Mouse (Mus musculus): ENCODE data around the gene Espl1. TPM values are rescaled to one million over a fixed set of nuclear protein-coding genes. Genes with fewer than 3 reads are reported as not detected.
A peak's percentile ranks its signal among the peaks of the same experiment; 100 is the strongest.

The Espl1 gene
- polyA plus RNA-seq, 2 experiments: 27.2 to 40.0 TPM

DNA sequence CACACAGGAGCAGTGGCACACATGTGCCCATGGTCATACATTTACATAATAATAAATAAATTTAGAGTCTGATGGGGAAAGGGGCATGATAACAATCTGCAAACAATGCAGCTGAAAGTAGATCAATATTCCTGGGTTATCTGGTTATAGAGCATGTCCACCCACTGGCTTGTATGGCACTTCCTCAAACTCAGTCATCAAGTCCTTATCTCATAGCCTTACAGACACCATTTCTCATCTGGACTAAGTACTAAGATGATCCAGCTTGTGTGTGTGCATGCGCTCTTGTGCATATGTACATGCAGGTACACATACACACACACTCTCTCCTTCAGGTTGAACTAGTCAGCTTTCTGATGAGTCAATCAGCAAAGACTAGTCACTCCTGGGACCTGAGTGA, 68.6 kb downstream of the Espl1 start:
- H3K4me2 ChIP-seq (replicated peaks; ENCODE audit: low read depth, low read length, severe bottlenecking): no peak overlapping the region
- H3K4me3 ChIP-seq (replicated peaks; ENCODE audit: low read length): 0 out of 2 replicates have a peak overlapping the region, but pooled peaks have one; percentile 30
- no peak for TF ChIP-seq POLR2A (IDR thresholded peaks at IDR 0.05; ENCODE audit: borderline replicate concordance, extremely low read depth, insufficient read depth, insufficient read length)
- 91% methylated on average over 1 of the region's 1 CpGs for WGBS
- peaks cover 14% of the 10 kb centered on the region; the same call in 1 of the 2 replicates for H3K4me1 ChIP-seq (ENCODE audit: control insufficient read depth, insufficient read depth, low read length)
- H3K36me3 ChIP-seq (ENCODE audit: control insufficient read depth, insufficient read depth, low read length): no peaks in the 10 kb centered on the region
- no peaks in the 10 kb centered on the region for H3K27me3 ChIP-seq (ENCODE audit: control insufficient read depth, insufficient read depth, low read length)
- DNase-seq (ENCODE audit: low spot score) (no peak), ATAC-seq (ENCODE audit: low FRiP score, low read depth) (no peak)
- no peak overlapping the region for H3K27ac ChIP-seq (replicated peaks; ENCODE audit: low read depth, low read length)
- no peak overlapping the region for H3K9ac ChIP-seq (ENCODE audit: low read depth, low read length, severe bottlenecking)
- H3K9me3 ChIP-seq (ENCODE audit: control insufficient read depth, low read length): no peaks in the 10 kb centered on the region

DNA sequence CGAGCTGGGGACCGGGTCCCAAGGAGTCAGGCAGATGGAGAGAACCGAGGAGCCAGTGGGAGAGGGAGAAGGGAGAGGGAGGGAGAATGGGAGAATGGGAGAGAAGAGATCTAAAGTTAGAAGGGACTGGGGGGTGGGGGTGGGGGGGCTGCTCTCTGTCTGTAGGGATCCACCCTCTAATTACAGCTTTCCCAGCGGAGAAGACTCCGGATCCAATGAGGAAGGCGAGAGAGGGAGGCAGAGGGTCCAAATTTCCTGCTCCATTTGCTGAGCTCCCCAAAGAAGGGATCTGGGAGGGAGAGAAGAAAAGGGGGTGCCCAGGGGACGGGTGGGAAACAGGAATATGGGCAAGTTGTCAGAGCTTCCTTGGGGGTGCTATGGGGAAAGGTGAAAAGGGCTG, 70.2 kb downstream of the Espl1 start:
- Histone ChIP-seq H3K4me3 (replicated peaks; ENCODE audit: low read length) (peak overlapping the region; percentile 30), H3K27me3 (ENCODE audit: control insufficient read depth, insufficient read depth, low read length) (no peaks in the 10 kb centered on the region), H3K36me3 (ENCODE audit: control insufficient read depth, insufficient read depth, low read length) (no peaks in the 10 kb centered on the region), H3K4me1 (ENCODE audit: control insufficient read depth, insufficient read depth, low read length) (peaks cover 29% of the 10 kb centered on the region), H3K9ac (ENCODE audit: low read depth, low read length, severe bottlenecking) (peak overlapping the region; percentile 54), H3K27ac (replicated peaks; ENCODE audit: low read depth, low read length) (no peak overlapping the region), H3K4me2 (replicated peaks; ENCODE audit: low read depth, low read length, severe bottlenecking) (peak overlapping the region; percentile 47), H3K9me3 (ENCODE audit: control insufficient read depth, low read length) (no peaks in the 10 kb centered on the region)
- DNase-seq (ENCODE audit: low spot score): no peak
- WGBS: 10% methylated on average over 7 of the region's 7 CpGs
- no peak for ATAC-seq (ENCODE audit: low FRiP score, low read depth)
- no peak for TF ChIP-seq POLR2A (IDR thresholded peaks at IDR 0.05; ENCODE audit: borderline replicate concordance, extremely low read depth, insufficient read depth, insufficient read length)

DNA sequence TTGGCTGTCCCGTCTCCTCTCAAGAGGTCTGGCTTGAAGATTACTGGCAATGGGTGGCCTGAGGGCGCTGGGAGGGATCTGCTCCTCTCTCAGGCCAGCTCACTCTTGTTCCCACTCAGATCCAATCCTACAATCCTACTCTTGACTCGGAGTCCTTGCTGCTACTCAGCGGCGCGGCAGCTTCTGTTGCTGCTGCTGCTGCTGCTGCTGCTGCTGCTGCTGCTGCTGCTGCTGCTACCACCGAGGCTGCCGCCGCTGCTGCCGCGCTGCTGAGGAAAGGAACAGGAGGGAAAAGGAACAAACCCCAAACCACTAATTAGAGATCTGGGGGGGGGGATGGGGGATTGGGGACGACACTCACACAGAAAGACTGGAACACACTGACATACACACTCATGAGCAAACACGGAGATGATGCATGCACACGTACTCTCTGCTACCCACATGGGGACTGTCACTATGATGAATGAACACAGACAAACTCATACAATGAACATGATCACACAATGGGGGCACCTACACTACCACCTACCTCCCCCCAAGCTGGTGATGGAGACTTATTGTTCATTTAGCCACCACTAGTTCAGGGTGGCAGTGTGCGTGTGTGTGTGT, 70.8 kb downstream of the Espl1 start, which contains the start of gene Sp7:
Gene Sp7 (minus strand): TSS at position 450 of the 612 bp plus-strand sequence.
- no peak for DNase-seq (ENCODE audit: low spot score)
- no peak for ATAC-seq (ENCODE audit: low FRiP score, low read depth)
- peaks cover 30% of the 10 kb centered on the region for H3K4me1 ChIP-seq (ENCODE audit: control insufficient read depth, insufficient read depth, low read length)
- peak within 1 kb of the TSS; percentile 30 for H3K4me3 ChIP-seq (replicated peaks; ENCODE audit: low read length)
- H3K9me3 ChIP-seq (ENCODE audit: control insufficient read depth, low read length): no peaks in the 10 kb centered on the region
- no peak for TF ChIP-seq POLR2A (IDR thresholded peaks at IDR 0.05; ENCODE audit: borderline replicate concordance, extremely low read depth, insufficient read depth, insufficient read length)
- H3K27me3 ChIP-seq (ENCODE audit: control insufficient read depth, insufficient read depth, low read length): no peaks in the 10 kb centered on the region
- no peak within 1 kb of the TSS for H3K27ac ChIP-seq (replicated peaks; ENCODE audit: low read depth, low read length)
- WGBS: 4% methylated on average over 14 of the region's 15 CpGs
- H3K4me2 ChIP-seq (replicated peaks; ENCODE audit: low read depth, low read length, severe bottlenecking): peak within 1 kb of the TSS; percentile 47
- H3K9ac ChIP-seq (ENCODE audit: low read depth, low read length, severe bottlenecking): peak within 1 kb of the TSS; percentile 54
- H3K36me3 ChIP-seq (ENCODE audit: control insufficient read depth, insufficient read depth, low read length): no peaks in the 10 kb centered on the region

DNA sequence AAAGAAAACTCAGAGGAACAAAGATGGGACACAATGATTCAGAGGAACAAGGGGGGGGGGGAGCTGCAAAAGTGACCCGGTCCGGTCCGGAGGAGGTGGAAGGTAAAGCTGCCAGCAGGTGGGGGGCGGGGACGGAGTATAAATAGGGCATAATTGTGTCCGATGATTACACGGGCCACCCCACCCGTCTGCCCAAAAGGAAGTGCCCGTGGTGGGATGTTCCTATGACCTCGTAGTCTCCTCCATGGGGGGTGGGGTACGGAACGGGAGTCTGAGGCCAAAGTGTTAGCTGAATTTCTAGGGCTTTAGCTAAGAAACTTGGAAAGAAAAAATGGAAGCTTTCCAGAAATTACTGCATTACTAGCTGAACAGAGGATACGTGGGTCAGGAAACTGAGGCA, 73.9 kb downstream of the Espl1 start:
- 0 out of 2 replicates have a peak overlapping the region, but pooled peaks have one; percentile 16 for H3K4me3 ChIP-seq (replicated peaks; ENCODE audit: low read length)
- DNase-seq (ENCODE audit: low spot score) (no peak), ATAC-seq (ENCODE audit: low FRiP score, low read depth) (no peak)
- WGBS: 11% methylated on average over 13 of the region's 13 CpGs
- H3K36me3 ChIP-seq (ENCODE audit: control insufficient read depth, insufficient read depth, low read length): no peaks in the 10 kb centered on the region
- peak overlapping the region; percentile 40; the same call in 1 of the 2 replicates for H3K4me2 ChIP-seq (replicated peaks; ENCODE audit: low read depth, low read length, severe bottlenecking)
- H3K9me3 ChIP-seq (ENCODE audit: control insufficient read depth, low read length): no peaks in the 10 kb centered on the region
- H3K9ac ChIP-seq (ENCODE audit: low read depth, low read length, severe bottlenecking): peak overlapping the region; percentile 48; the same call in 1 of the 2 replicates
- TF ChIP-seq POLR2A (IDR thresholded peaks at IDR 0.05; ENCODE audit: borderline replicate concordance, extremely low read depth, insufficient read depth, insufficient read length): no peak
- no peak overlapping the region for H3K27ac ChIP-seq (replicated peaks; ENCODE audit: low read depth, low read length)
- H3K27me3 ChIP-seq (ENCODE audit: control insufficient read depth, insufficient read depth, low read length): no peaks in the 10 kb centered on the region
- H3K4me1 ChIP-seq (ENCODE audit: control insufficient read depth, insufficient read depth, low read length): peaks cover 21% of the 10 kb centered on the region

DNA sequence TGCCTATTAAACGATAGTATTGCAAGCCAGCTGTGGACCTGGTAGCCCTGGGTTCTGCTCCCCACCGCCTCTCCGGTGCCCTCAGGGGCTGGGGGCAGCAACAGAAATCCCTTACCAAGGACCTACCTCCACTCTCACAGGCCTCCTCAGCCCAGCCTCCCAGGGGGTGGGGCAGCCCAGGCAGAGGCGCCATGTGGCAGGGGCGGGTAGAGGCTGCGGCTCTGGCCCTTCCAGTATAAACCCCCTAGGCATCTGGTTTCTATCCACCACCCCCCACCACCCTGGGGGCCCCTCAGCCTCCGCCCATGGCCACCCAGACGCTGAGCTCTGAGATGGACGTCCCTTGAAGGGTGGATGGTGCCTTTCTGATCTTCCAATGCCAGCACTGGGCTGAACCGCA, 74.7 kb downstream of the Espl1 start:
- Histone ChIP-seq H3K4me2 (replicated peaks; ENCODE audit: low read depth, low read length, severe bottlenecking) (peak overlapping the region; percentile 40), H3K27me3 (ENCODE audit: control insufficient read depth, insufficient read depth, low read length) (no peaks in the 10 kb centered on the region), H3K9me3 (ENCODE audit: control insufficient read depth, low read length) (no peaks in the 10 kb centered on the region), H3K4me3 (replicated peaks; ENCODE audit: low read length) (peak overlapping the region; percentile 16; the same call in 1 of the 2 replicates), H3K4me1 (ENCODE audit: control insufficient read depth, insufficient read depth, low read length) (peaks cover 21% of the 10 kb centered on the region), H3K27ac (replicated peaks; ENCODE audit: low read depth, low read length) (peak overlapping the region; percentile 55; the same call in 1 of the 2 replicates), H3K36me3 (ENCODE audit: control insufficient read depth, insufficient read depth, low read length) (no peaks in the 10 kb centered on the region), H3K9ac (ENCODE audit: low read depth, low read length, severe bottlenecking) (peak overlapping the region; percentile 48; the same call in 1 of the 2 replicates)
- DNase-seq (ENCODE audit: low spot score): peak; percentile 35
- ATAC-seq (ENCODE audit: low FRiP score, low read depth): peak; percentile 81
- WGBS: 2% methylated on average over 10 of the region's 10 CpGs
- TF ChIP-seq POLR2A (IDR thresholded peaks at IDR 0.05; ENCODE audit: borderline replicate concordance, extremely low read depth, insufficient read depth, insufficient read length): no peak

Other genes with a start within 250 kb of the Espl1 start
- 165 and 199 TPM in 2 replicates for gene Eif4b, start 222.5 kb upstream of the Espl1 start, polyA plus RNA-seq (2012; rRNA removed)
- 133 and 134 TPM in 2 replicates for gene Eif4b, start 222.5 kb upstream of the Espl1 start, polyA plus RNA-seq (2014; fragmentation: Nextera tagmentation; extraction: Ambion mirVana)
- 114 and 134 TPM in 2 replicates for gene Tns2, start 195.9 kb upstream of the Espl1 start, polyA plus RNA-seq (2012; rRNA removed)
- gene Tns2, start 195.9 kb upstream of the Espl1 start, polyA plus RNA-seq (2014; fragmentation: Nextera tagmentation; extraction: Ambion mirVana): 62.5 and 66.3 TPM in 2 replicates
- 37.4 and 39.8 TPM in 2 replicates for gene Spryd3, start 160.0 kb upstream of the Espl1 start, polyA plus RNA-seq (2012; rRNA removed)
- 18.7 and 18.9 TPM in 2 replicates for gene Spryd3, start 160.0 kb upstream of the Espl1 start, polyA plus RNA-seq (2014; fragmentation: Nextera tagmentation; extraction: Ambion mirVana)
- 6.2 and 8.1 TPM in 2 replicates for gene Igfbp6, start 151.9 kb upstream of the Espl1 start, polyA plus RNA-seq (2012; rRNA removed)
- 11.7 and 11.9 TPM in 2 replicates for gene Igfbp6, start 151.9 kb upstream of the Espl1 start, polyA plus RNA-seq (2014; fragmentation: Nextera tagmentation; extraction: Ambion mirVana)
- gene Soat2, start 145.7 kb upstream of the Espl1 start, polyA plus RNA-seq (2012; rRNA removed): 0.87 and 1.1 TPM in 2 replicates
- 0.48 and 0.76 TPM in 2 replicates for gene Soat2, start 145.7 kb upstream of the Espl1 start, polyA plus RNA-seq (2014; fragmentation: Nextera tagmentation; extraction: Ambion mirVana)
- 89.4 and 96.0 TPM in 2 replicates for gene Zfp740, start 93.0 kb upstream of the Espl1 start, polyA plus RNA-seq (2012; rRNA removed)
- 53.8 and 64.0 TPM in 2 replicates for gene Zfp740, start 93.0 kb upstream of the Espl1 start, polyA plus RNA-seq (2014; fragmentation: Nextera tagmentation; extraction: Ambion mirVana)
- gene Csad, start 91.5 kb upstream of the Espl1 start, polyA plus RNA-seq (2012; rRNA removed): 112 and 130 TPM in 2 replicates
- 66.1 and 75.3 TPM in 2 replicates for gene Csad, start 91.5 kb upstream of the Espl1 start, polyA plus RNA-seq (2014; fragmentation: Nextera tagmentation; extraction: Ambion mirVana)
- 2.7 and 3.0 TPM in 2 replicates for gene Itgb7, start 64.3 kb upstream of the Espl1 start, polyA plus RNA-seq (2012; rRNA removed)
- gene Itgb7, start 64.3 kb upstream of the Espl1 start, polyA plus RNA-seq (2014; fragmentation: Nextera tagmentation; extraction: Ambion mirVana): 4.2 and 6.5 TPM in 2 replicates
- gene Rarg, start 38.7 kb upstream of the Espl1 start, polyA plus RNA-seq (2012; rRNA removed): 135 and 175 TPM in 2 replicates
- gene Rarg, start 38.7 kb upstream of the Espl1 start, polyA plus RNA-seq (2014; fragmentation: Nextera tagmentation; extraction: Ambion mirVana): 115 and 140 TPM in 2 replicates
- 3.1 and 3.8 TPM in 2 replicates for gene Gm9918, start 25.7 kb upstream of the Espl1 start, polyA plus RNA-seq (2012; rRNA removed)
- 0.93 and 1.0 TPM in 2 replicates for gene Gm9918, start 25.7 kb upstream of the Espl1 start, polyA plus RNA-seq (2014; fragmentation: Nextera tagmentation; extraction: Ambion mirVana)
- gene Mfsd5, start 16.8 kb upstream of the Espl1 start, polyA plus RNA-seq (2012; rRNA removed): 55.6 and 76.8 TPM in 2 replicates
- gene Mfsd5, start 16.8 kb upstream of the Espl1 start, polyA plus RNA-seq (2014; fragmentation: Nextera tagmentation; extraction: Ambion mirVana): 77.7 and 82.1 TPM in 2 replicates
- gene Pfdn5, start 29.9 kb downstream of the Espl1 start, polyA plus RNA-seq (2012; rRNA removed): 177 and 331 TPM in 2 replicates
- gene Pfdn5, start 29.9 kb downstream of the Espl1 start, polyA plus RNA-seq (2014; fragmentation: Nextera tagmentation; extraction: Ambion mirVana): 527 and 545 TPM in 2 replicates
- 108 and 117 TPM in 2 replicates for gene Myg1, start 35.4 kb downstream of the Espl1 start, polyA plus RNA-seq (2012; rRNA removed)
- 91.1 and 92.1 TPM in 2 replicates for gene Myg1, start 35.4 kb downstream of the Espl1 start, polyA plus RNA-seq (2014; fragmentation: Nextera tagmentation; extraction: Ambion mirVana)
- gene Aaas, start 54.5 kb downstream of the Espl1 start, polyA plus RNA-seq (2012; rRNA removed): 65.5 and 86.5 TPM in 2 replicates
- 54.4 and 59.6 TPM in 2 replicates for gene Aaas, start 54.5 kb downstream of the Espl1 start, polyA plus RNA-seq (2014; fragmentation: Nextera tagmentation; extraction: Ambion mirVana)
- 22.5 and 32.5 TPM in 2 replicates for gene Sp7, start 70.9 kb downstream of the Espl1 start, polyA plus RNA-seq (2012; rRNA removed)
- gene Sp7, start 70.9 kb downstream of the Espl1 start, polyA plus RNA-seq (2014; fragmentation: Nextera tagmentation; extraction: Ambion mirVana): 7.9 and 11.7 TPM in 2 replicates
- 35.7 and 41.1 TPM in 2 replicates for gene Sp1, start 109.9 kb downstream of the Espl1 start, polyA plus RNA-seq (2012; rRNA removed)
- 17.2 and 17.7 TPM in 2 replicates for gene Sp1, start 109.9 kb downstream of the Espl1 start, polyA plus RNA-seq (2014; fragmentation: Nextera tagmentation; extraction: Ambion mirVana)
- gene Amhr2, start 149.1 kb downstream of the Espl1 start, polyA plus RNA-seq (2012; rRNA removed): 0.53 and 0.67 TPM in 2 replicates
- 0.25 and 1.1 TPM in 2 replicates for gene Amhr2, start 149.1 kb downstream of the Espl1 start, polyA plus RNA-seq (2014; fragmentation: Nextera tagmentation; extraction: Ambion mirVana)
- gene Prr13, start 162.8 kb downstream of the Espl1 start, polyA plus RNA-seq (2012; rRNA removed): 67.8 and 74.6 TPM in 2 replicates
- 76.6 and 81.6 TPM in 2 replicates for gene Prr13, start 162.8 kb downstream of the Espl1 start, polyA plus RNA-seq (2014; fragmentation: Nextera tagmentation; extraction: Ambion mirVana)
- gene Pcbp2, start 174.3 kb downstream of the Espl1 start, polyA plus RNA-seq (2012; rRNA removed): 814 and 942 TPM in 2 replicates
- gene Pcbp2, start 174.3 kb downstream of the Espl1 start, polyA plus RNA-seq (2014; fragmentation: Nextera tagmentation; extraction: Ambion mirVana): 324 and 328 TPM in 2 replicates
- gene Gm10337, start 207.5 kb downstream of the Espl1 start, polyA plus RNA-seq (2012; rRNA removed): not detected in 2 replicates
- not detected in 2 replicates for gene Gm10337, start 207.5 kb downstream of the Espl1 start, polyA plus RNA-seq (2014; fragmentation: Nextera tagmentation; extraction: Ambion mirVana)
- 36.3 and 38.3 TPM in 2 replicates for gene Map3k12, start 220.8 kb downstream of the Espl1 start, polyA plus RNA-seq (2012; rRNA removed)
- 15.8 and 18.7 TPM in 2 replicates for gene Map3k12, start 220.8 kb downstream of the Espl1 start, polyA plus RNA-seq (2014; fragmentation: Nextera tagmentation; extraction: Ambion mirVana)
- 132 and 150 TPM in 2 replicates for gene Tarbp2, start 221.9 kb downstream of the Espl1 start, polyA plus RNA-seq (2012; rRNA removed)
- gene Tarbp2, start 221.9 kb downstream of the Espl1 start, polyA plus RNA-seq (2014; fragmentation: Nextera tagmentation; extraction: Ambion mirVana): 78.1 and 86.6 TPM in 2 replicates
- 13.7 and 14.4 TPM in 2 replicates for gene Npff, start 228.7 kb downstream of the Espl1 start, polyA plus RNA-seq (2012; rRNA removed)
- gene Npff, start 228.7 kb downstream of the Espl1 start, polyA plus RNA-seq (2014; fragmentation: Nextera tagmentation; extraction: Ambion mirVana): 2.5 and 2.8 TPM in 2 replicates

Data from limb, embryonic 14.5 days (tissue).